Mouse (Mus musculus) CD4-positive naive resting alpha-beta T cell, adult 57 days (primary cell): ENCODE results near the gene Dusp15. TPM values are rescaled to one million over a fixed set of nuclear protein-coding genes. Genes with fewer than 3 reads are reported as not detected.

Experiments
- total RNA-seq: library from RNA; stranded (reverse); gene quantifications from one replicate; pipeline ENCODE4 v1.2.4, GENCODE M21; 2023

Dusp15 gene
- not detected for total RNA-seq

GRCm38 (mm10) chr2:152951065-152951849 is at the start of gene Dusp15:
Dusp15 (minus strand) TSS chr2:152951698.

DNA sequence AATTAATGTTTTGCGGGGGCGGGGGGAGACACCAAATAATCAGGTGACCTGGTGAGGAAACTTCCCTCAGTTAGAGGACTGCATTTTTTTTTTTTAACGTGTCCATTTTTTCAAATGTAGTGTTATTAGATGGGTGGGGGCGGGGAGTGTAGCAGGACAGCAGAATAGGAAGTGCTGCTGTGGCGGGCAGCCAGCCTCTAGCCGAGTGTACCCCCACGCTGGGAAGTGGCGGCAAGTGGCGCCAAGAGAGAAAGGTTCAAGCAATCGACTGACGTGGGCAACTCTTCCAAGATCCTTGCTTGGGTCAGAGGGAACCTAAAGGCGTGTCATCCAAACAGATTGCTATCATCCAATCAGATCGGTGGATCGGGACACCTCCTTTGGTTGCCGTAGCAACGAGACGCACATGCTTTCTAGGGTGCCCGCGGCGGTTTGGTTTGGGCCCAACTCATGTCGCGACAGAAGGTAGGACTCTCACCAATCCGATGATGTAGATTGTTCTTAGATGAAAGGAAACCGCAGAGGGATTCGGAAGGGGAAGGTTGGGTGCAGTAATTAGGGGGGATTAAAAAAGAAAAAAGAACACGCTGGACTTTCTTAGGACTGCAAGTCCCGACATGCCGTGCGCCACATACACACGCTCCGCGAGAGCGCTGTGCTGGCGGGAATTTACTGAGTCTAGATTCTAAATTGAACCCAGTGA is 10.7 kb upstream of the Dusp15 start, which contains the start of gene Ttll9:
Gene Ttll9, plus strand, starts transcription at position 395 of the 703 bp plus-strand sequence.

DNA sequence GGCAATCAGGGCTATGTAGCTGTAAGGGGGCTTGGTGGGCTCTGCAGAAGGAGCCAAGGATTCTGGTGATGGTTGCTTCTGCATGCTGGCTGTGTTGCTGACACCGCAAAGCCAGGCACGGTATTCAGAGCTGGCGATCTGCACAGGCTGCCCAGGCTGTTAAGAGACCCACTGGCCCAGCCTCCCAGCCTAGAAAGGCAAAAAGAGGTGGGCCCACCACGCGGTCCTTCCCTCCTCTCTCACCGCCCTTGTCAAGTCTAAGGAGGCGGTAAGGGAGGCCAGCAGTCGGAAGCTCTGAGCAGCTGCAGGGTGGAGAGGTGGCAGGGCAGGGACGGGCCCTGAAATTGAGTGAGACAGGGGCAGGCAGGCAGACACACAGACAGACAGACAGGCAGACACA is 18.4 kb downstream of the Dusp15 start, which contains the start of gene Foxs1:
Gene Foxs1, minus strand, starts transcription at position 161 of the 400 bp plus-strand sequence.

GRCm38 (mm10) chr2:152911031-152911430 is 40.5 kb downstream of the Dusp15 start, which contains the start of gene Mylk2:
Mylk2 (plus strand) TSS chr2:152911352.

Other genes starting within 250 kb of the Dusp15 start
- 2.8 TPM for gene Id1, start 215.4 kb downstream of the Dusp15 start, total RNA-seq
- not detected for gene Cox4i2, start 197.5 kb downstream of the Dusp15 start, total RNA-seq
- 22.7 TPM for gene Bcl2l1, start 120.0 kb downstream of the Dusp15 start, total RNA-seq
- 0.30 TPM for gene Tpx2, start 103.7 kb downstream of the Dusp15 start, total RNA-seq
- not detected for gene Mylk2, start 40.3 kb downstream of the Dusp15 start, total RNA-seq
- not detected for gene Foxs1, start 18.5 kb downstream of the Dusp15 start, total RNA-seq
- gene Ttll9, start 10.8 kb upstream of the Dusp15 start, total RNA-seq: not detected
- 77.5 TPM for gene Pdrg1, start 63.7 kb upstream of the Dusp15 start, total RNA-seq
- gene Xkr7, start 80.2 kb upstream of the Dusp15 start, total RNA-seq: not detected
- 3.0 TPM for gene Ccm2l, start 114.3 kb upstream of the Dusp15 start, total RNA-seq
- 7.9 TPM for gene Hck, start 156.8 kb upstream of the Dusp15 start, total RNA-seq
- 75.0 TPM for gene Tm9sf4, start 209.6 kb upstream of the Dusp15 start, total RNA-seq